Mouse (Mus musculus) ES-Bruce4 (cell line): ENCODE measurements around the gene Smpd2.

ENCODE experiments used
- CTCF ChIP-seq: IDR thresholded peaks from one replicate; pipeline ENCODE4 v1.8.1; 2011; ENCODE audit warnings: low read depth, low read length
- EP300 ChIP-seq: IDR thresholded peaks from 2 replicates; pipeline ENCODE4 v1.6.1; 2011; ENCODE audit warnings: low read depth, low read length; ENCODE audit not compliant: insufficient read depth
- POLR2A ChIP-seq: IDR thresholded peaks from one replicate; pipeline ENCODE4 v1.8.1; 2011; ENCODE audit warnings: low read length; ENCODE audit not compliant: insufficient read depth

DNA sequence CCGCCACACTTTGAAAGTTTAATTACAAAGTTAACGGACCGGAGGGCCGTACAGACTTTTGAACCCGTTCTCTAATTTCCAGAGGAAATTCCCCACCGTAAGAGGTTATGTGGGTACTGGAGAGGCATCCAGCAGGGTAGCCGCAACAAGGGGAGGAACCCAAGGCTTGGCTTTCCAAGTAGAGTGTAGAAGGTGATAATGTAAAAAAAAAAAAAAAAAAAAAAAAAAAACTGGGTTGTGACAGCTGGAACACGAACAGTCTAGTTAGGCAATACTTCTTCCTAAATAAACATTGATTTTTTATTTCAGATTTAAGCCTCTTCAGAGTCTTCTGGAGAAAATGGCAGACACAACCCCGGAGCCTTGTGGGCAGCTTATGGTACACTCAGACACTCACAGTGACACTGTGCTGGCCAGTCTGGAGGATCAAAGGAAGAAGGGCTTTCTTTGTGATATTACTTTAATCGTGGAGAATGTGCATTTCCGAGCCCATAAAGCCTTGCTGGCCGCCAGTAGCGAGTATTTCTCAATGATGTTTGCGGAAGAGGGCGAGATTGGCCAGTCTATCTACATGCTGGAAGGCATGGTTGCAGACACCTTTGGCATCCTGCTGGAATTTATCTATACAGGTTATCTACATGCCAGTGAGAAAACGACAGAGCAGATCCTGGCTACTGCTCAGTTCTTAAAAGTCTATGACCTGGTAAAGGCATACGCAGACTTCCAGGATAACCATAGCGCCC, 39.2 kb downstream of the Smpd2 start:
- TF ChIP-seq CTCF = no peak
- TF ChIP-seq POLR2A = no peak
- no peak for TF ChIP-seq EP300
